ENCODE assay signal across 21 mouse cellular contexts in the genomic region with DNA sequence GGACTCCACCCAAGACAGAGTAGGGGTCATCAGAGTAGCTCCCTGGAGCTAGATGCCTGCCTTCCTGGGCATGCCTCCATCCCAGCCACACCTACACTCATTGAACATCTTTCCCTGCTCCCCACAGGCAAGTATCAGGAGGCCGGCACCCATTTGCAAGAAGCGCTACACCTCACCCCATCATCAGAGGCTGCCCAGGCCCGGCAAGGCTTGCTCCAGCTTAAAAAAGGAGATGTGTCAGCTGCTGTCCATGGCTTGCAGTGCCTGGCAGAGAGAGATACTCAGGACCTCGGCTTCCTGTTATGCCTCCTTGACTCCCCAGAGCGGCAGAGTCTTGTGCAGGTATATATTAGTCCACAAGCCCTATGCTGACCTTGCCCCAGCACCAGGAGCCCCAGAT. TPM values are rescaled to one million over a fixed set of nuclear protein-coding genes. Genes with fewer than 3 reads are reported as not detected.
"Had no signal": no experiment of that assay in that cellular context is flagged by ENCODE, and none has a peak within 500 bp of the region (broad histone marks: within the 10 kb centered on the region; RNA-seq: fewer than 3 reads in every experiment).

No protein-coding gene starts in this region.

- DNase-seq: lung, adult 18-20 months; lung, embryonic 14.5 days; lung, postnatal 10 days; midbrain, embryonic 14.5 days; retina, postnatal 1 day; right cerebral cortex, adult 18-20 months; right cerebral cortex, postnatal 25 days; right cerebral cortex, postnatal 4 days; spleen, adult 18-20 months; thymus, adult 18-20 months; thymus, postnatal 14 days; thymus, postnatal 36 days had no signal

- ATAC-seq: midbrain, embryonic 16.5 days had no signal

- H3K9me3 ChIP-seq: midbrain, embryonic 10.5 days; midbrain, embryonic 12.5 days; neural tube, embryonic 13.5 days; neural tube, embryonic 15.5 days had no signal

- H3K27me3 ChIP-seq: neural tube, embryonic 15.5 days had no signal

- H3K36me3 ChIP-seq: midbrain, embryonic 10.5 days; midbrain, embryonic 12.5 days; neural tube, embryonic 13.5 days; neural tube, embryonic 15.5 days had no signal

- H3K4me3 ChIP-seq: midbrain, embryonic 10.5 days; midbrain, embryonic 12.5 days; myocyte; neural tube, embryonic 13.5 days; neural tube, embryonic 15.5 days had no signal

RNA-seq across cellular contexts. Expression of a gene that starts 24.7 kb away (rescaled TPM):
- total RNA-seq: megakaryocyte-erythroid progenitor cell, adult 5-6 weeks had no signal
- polyA plus RNA-seq: liver, embryonic 16.5 days; myocyte; small intestine, adult 2 months had no signal
